ENCODE assay signal across 11 mouse cellular contexts in the genomic region with DNA sequence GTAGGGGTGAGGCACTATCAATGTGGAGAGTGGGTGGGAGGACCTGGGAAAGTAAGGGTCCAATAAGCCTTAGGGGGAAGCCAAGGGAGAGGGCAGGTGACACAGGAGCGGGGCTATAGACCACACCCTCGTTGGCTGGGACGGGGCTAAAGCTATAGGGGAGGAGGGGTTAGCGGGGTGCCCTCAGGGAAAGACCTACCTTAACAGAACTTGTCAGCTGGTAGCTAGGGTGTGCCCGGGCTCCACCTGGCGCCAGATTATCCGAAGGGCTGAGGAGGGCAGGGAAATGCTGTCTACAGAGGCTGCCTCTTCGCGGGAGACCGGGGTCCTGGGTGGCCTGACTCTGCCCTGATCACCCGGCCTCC. TPM values are rescaled to one million over a fixed set of nuclear protein-coding genes. Genes with fewer than 3 reads are reported as not detected.
DNase-seq lines count a peak whose midpoint lies in the region; ATAC-seq lines count a peak whose summit lies in the region.
"Had no signal": no experiment of that assay in that cellular context is flagged by ENCODE, and none has a peak within 500 bp of the region (broad histone marks: within the 10 kb centered on the region; RNA-seq: fewer than 3 reads in every experiment).

No protein-coding gene starts in this region.

- no peak overlapping the region for H3K27ac ChIP-seq in heart, embryonic 12.5 days (ENCODE audit: poor library complexity, severe bottlenecking)
- no peak overlapping the region for H3K27ac ChIP-seq in neural tube, embryonic 12.5 days
- H3K27ac ChIP-seq in limb, embryonic 15.5 days, result no peak overlapping the region
- H3K27ac ChIP-seq: layer of hippocampus, adult 2 months had no signal

- peak; percentile 30 for ATAC-seq in heart, embryonic 12.5 days (ENCODE audit: insufficient number of reproducible peaks, low FRiP score)
- no peak for ATAC-seq in neural tube, embryonic 12.5 days (ENCODE audit: low FRiP score, low read depth)
- peak; percentile 20; the same call in 1 of the 2 replicates for ATAC-seq in limb, embryonic 15.5 days (ENCODE audit: insufficient number of reproducible peaks, low FRiP score, low TSS enrichment, low read depth)

- DNase-seq in heart, postnatal 14 days, result no peak
- no peak for DNase-seq in neural tube, embryonic 10.5 days (ENCODE audit: extremely low spot score, low spot score)
- DNase-seq in urinary bladder, postnatal 4 days (ENCODE audit: low spot score in 2 of 2), result no peak
- DNase-seq in right cerebral cortex, postnatal 25 days, result no peak
- no peak for DNase-seq in layer of hippocampus, adult 9-10 months (ENCODE audit: low spot score)
- DNase-seq: gastrocnemius, postnatal 10 days had no signal

- no peaks in the 10 kb centered on the region for H3K36me3 ChIP-seq in heart, embryonic 12.5 days
- no peaks in the 10 kb centered on the region for H3K36me3 ChIP-seq in neural tube, embryonic 12.5 days
- peaks cover 8% of the 10 kb centered on the region; the same call in 1 of the 2 replicates for H3K36me3 ChIP-seq in limb, embryonic 15.5 days

- H3K9ac ChIP-seq in heart, embryonic 12.5 days, result no peak overlapping the region
- no peak overlapping the region for H3K9ac ChIP-seq in neural tube, embryonic 12.5 days
- H3K9ac ChIP-seq in limb, embryonic 15.5 days, result no peak overlapping the region

- peak overlapping the region; percentile 49 for H3K4me3 ChIP-seq in heart, embryonic 12.5 days
- H3K4me3 ChIP-seq in neural tube, embryonic 12.5 days, result no peak overlapping the region
- peak overlapping the region; percentile 49 for H3K4me3 ChIP-seq in limb, embryonic 15.5 days

- H3K9me3 ChIP-seq in heart, embryonic 12.5 days (replicated peaks), result no peaks in the 10 kb centered on the region
- no peaks in the 10 kb centered on the region for H3K9me3 ChIP-seq in neural tube, embryonic 12.5 days
- no peaks in the 10 kb centered on the region for H3K9me3 ChIP-seq in limb, embryonic 15.5 days
- H3K9me3 ChIP-seq: megakaryocyte, embryonic 14.5 days had no signal

- H3K4me2 ChIP-seq in heart, embryonic 12.5 days, result peak overlapping the region; percentile 67
- H3K4me2 ChIP-seq in neural tube, embryonic 12.5 days (replicated peaks), result peak overlapping the region; percentile 63; the same call in 1 of the 2 replicates
- peak overlapping the region; percentile 80 for H3K4me2 ChIP-seq in limb, embryonic 15.5 days

- peaks cover 36% of the 10 kb centered on the region for H3K4me1 ChIP-seq in heart, embryonic 12.5 days (replicated peaks)
- H3K4me1 ChIP-seq in neural tube, embryonic 12.5 days, result peaks cover 33% of the 10 kb centered on the region
- peaks cover 50% of the 10 kb centered on the region for H3K4me1 ChIP-seq in limb, embryonic 15.5 days

- intact Hi-C loops in heart, postnatal 14 days (cut with DNase I), result no loop called here

- 10% methylated on average over 11 of the region's 11 CpGs for WGBS in heart, embryonic 12.5 days
- WGBS in neural tube, embryonic 12.5 days, result 8% methylated on average over 11 of the region's 11 CpGs
- WGBS in limb, embryonic 15.5 days, result 10% methylated on average over 11 of the region's 11 CpGs

- H3K27me3 ChIP-seq in heart, embryonic 12.5 days (replicated peaks), result peaks cover 83% of the 10 kb centered on the region
- H3K27me3 ChIP-seq in neural tube, embryonic 12.5 days (replicated peaks), result peaks cover 65% of the 10 kb centered on the region
- peaks cover 40% of the 10 kb centered on the region for H3K27me3 ChIP-seq in limb, embryonic 15.5 days

RNA-seq across cellular contexts. Expression of gene Arhgef19, which starts 9.3 kb away (rescaled TPM):
- 2.6 and 3.1 TPM in 2 replicates for polyA plus RNA-seq in heart, embryonic 12.5 days (2016; fragmentation: Nextera tagmentation; extraction: Ambion mirVana)
- 10 to 100 TPM; 20.7 TPM for total RNA-seq in heart, postnatal 14 days (2021)
- 1.6 and 3.1 TPM in 2 replicates for polyA plus RNA-seq in neural tube, embryonic 12.5 days (2016; fragmentation: Nextera tagmentation; extraction: Ambion mirVana)
- 16.3 and 19.7 TPM in 2 replicates for polyA plus RNA-seq in limb, embryonic 15.5 days (2015; fragmentation: Nextera tagmentation; extraction: Ambion mirVana)

RNA-seq across cellular contexts. Expression of gene Rsg1, which starts 34.8 kb away (rescaled TPM):
- 2.0 and 2.3 TPM in 2 replicates for polyA plus RNA-seq in heart, embryonic 12.5 days (2016; fragmentation: Nextera tagmentation; extraction: Ambion mirVana)
- total RNA-seq in heart, postnatal 14 days (2021), result under 1 TPM; 0.68 to 0.86 TPM
- 5.5 TPM in 2 replicates for polyA plus RNA-seq in neural tube, embryonic 12.5 days (2016; fragmentation: Nextera tagmentation; extraction: Ambion mirVana)
- polyA plus RNA-seq in limb, embryonic 15.5 days (2015; fragmentation: Nextera tagmentation; extraction: Ambion mirVana), result 6.0 and 6.4 TPM in 2 replicates

RNA-seq across cellular contexts. Expression of gene Epha2, which starts 52.4 kb away (rescaled TPM):
- polyA plus RNA-seq in heart, embryonic 12.5 days (2016; fragmentation: Nextera tagmentation; extraction: Ambion mirVana), result 5.3 and 6.1 TPM in 2 replicates
- total RNA-seq in heart, postnatal 14 days (2021), result 1 to 10 TPM; 8.0 to 8.9 TPM
- 2.7 and 3.0 TPM in 2 replicates for polyA plus RNA-seq in neural tube, embryonic 12.5 days (2016; fragmentation: Nextera tagmentation; extraction: Ambion mirVana)
- polyA plus RNA-seq in limb, embryonic 15.5 days (2015; fragmentation: Nextera tagmentation; extraction: Ambion mirVana), result 6.2 and 6.5 TPM in 2 replicates
